Mouse (Mus musculus) C2C12 (cell line): ENCODE results near the gene Magi1.

Source experiments
- CEBPB ChIP-seq: IDR thresholded peaks from one replicate; pipeline ENCODE4 v1.6.1; 2011; ENCODE audit warnings: low read depth, mild to moderate bottlenecking, control low read depth, moderate library complexity
- CTCF ChIP-seq: IDR thresholded peaks from one replicate; pipeline ENCODE4 v1.5.1; 2011; ENCODE audit not compliant: control insufficient read depth, insufficient read depth, insufficient read length
- FOSL1 ChIP-seq: IDR thresholded peaks from one replicate; pipeline ENCODE4 v1.8.0; 2011; ENCODE audit warnings: mild to moderate bottlenecking, low read length; ENCODE audit not compliant: poor library complexity, insufficient read depth, severe bottlenecking
- MAX ChIP-seq: IDR thresholded peaks from one replicate; pipeline ENCODE4 v1.6.1; 2011; ENCODE audit warnings: mild to moderate bottlenecking, control low read depth
- MYOD1 ChIP-seq: IDR thresholded peaks from one replicate; pipeline ENCODE4 v1.6.1; 2011; ENCODE audit warnings: low read depth; ENCODE audit not compliant: control insufficient read depth, insufficient read length
- MYOG ChIP-seq: IDR thresholded peaks from one replicate; pipeline ENCODE4 v1.6.1; 2011; ENCODE audit not compliant: control insufficient read depth, insufficient read length; ENCODE audit errors: extremely low read depth
- USF1 ChIP-seq: IDR thresholded peaks from one replicate; pipeline ENCODE4 v1.6.1; 2011; ENCODE audit warnings: low read depth, mild to moderate bottlenecking, control low read depth, moderate library complexity

- TF ChIP-seq CTCF (no peak), CEBPB (no peak), MAX (no peak), MYOG (no peak), USF1 (no peak), MYOD1 (no peak), FOSL1 (no peak)
Observed at GRCm38 (mm10) chr6:93704350-93704749, 579.4 kb downstream of the Magi1 start.
